Mouse (Mus musculus): ENCODE results near the gene Fxn. TPM values are rescaled to one million over a fixed set of nuclear protein-coding genes. Genes with fewer than 3 reads are reported as not detected.

Gene Fxn
- polyA plus RNA-seq, 1 experiment, result 17.6 TPM

DNA sequence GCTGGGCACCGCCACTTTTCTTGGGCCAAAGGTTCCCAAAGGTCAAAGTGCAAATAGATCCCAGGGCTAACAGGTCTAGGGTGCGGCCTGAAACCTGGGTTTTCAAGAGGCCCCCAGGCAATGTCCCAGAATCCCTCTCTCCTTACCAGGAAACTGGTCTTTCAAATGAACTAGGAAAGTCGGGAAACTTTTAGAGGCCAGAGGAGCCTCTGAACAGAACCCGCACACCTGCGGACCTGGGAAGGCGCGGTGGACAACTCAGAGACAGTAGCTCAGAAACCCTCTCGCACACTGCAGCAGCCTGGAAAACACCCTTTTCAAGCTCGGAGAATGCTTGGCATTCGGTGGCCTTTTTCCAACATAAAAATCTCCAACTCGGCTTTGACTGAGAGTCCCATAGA is 56.6 kb downstream of the Fxn start:
- no peaks in the 10 kb centered on the region for H3K79me2 ChIP-seq (ENCODE audit: control insufficient read depth, insufficient read depth)
- H3K36me3 ChIP-seq (ENCODE audit: control insufficient read depth, insufficient read depth), result no peaks in the 10 kb centered on the region
- no peak overlapping the region for H3K4me3 ChIP-seq
- no peaks in the 10 kb centered on the region for H3K27me3 ChIP-seq (ENCODE audit: control insufficient read depth, insufficient read depth, insufficient read length)
- no peak overlapping the region for H3K4me2 ChIP-seq (ENCODE audit: low read depth)
- TF ChIP-seq MAX (IDR thresholded peaks at IDR 0.05; ENCODE audit: low read depth) (no peak), POLR2AphosphoS2 (IDR thresholded peaks at IDR 0.05; ENCODE audit: insufficient read length, low read depth) (no peak), SRF (IDR thresholded peaks at IDR 0.05; ENCODE audit: control insufficient read depth, insufficient read length, low read depth) (no peak), POLR2A (IDR thresholded peaks at IDR 0.05; ENCODE audit: insufficient read length, low read depth) (no peak), MYOD1 (IDR thresholded peaks at IDR 0.05; ENCODE audit: control insufficient read depth in 1 of 3, insufficient read length in 2 of 3, low read depth in 2 of 3) (no peak), TCF12 (IDR thresholded peaks at IDR 0.05; ENCODE audit: insufficient read depth, poor library complexity, severe bottlenecking) (no peak), TCF3 (IDR thresholded peaks at IDR 0.05; ENCODE audit: insufficient read length, low read depth) (no peak), REST (IDR thresholded peaks at IDR 0.05; ENCODE audit: insufficient read depth, insufficient read length) (no peak), USF1 (IDR thresholded peaks at IDR 0.05; ENCODE audit: low read depth) (no peak), CEBPB (IDR thresholded peaks at IDR 0.05; ENCODE audit: insufficient read depth, poor library complexity, severe bottlenecking) (no peak), MYOG (IDR thresholded peaks at IDR 0.05; ENCODE audit: control insufficient read depth in 1 of 3, insufficient read depth in 1 of 3, insufficient read length in 2 of 3, low read depth in 2 of 3) (no peak), E2F4 (IDR thresholded peaks at IDR 0.05; ENCODE audit: insufficient read depth) (no peak)
- no peak overlapping the region for H3ac ChIP-seq (ENCODE audit: control insufficient read depth, insufficient read length)

DNA sequence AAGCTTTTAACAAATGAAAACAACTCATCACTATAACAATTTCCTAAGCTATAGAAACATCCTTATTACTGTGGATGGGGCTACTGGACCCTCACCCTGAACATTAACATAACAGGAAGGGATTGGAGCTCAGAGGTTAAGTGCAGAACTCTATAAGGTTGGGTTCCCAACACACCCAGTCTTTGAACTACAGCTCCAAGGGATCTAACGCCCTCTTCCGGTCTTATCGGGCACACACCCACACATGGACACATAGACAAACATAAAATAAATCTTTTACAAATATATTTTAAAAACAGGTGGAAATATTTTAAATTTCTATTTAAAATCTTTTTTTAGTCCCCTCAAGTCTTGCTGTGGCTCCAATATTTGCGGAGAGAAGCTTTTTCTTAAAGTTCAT is 59.0 kb downstream of the Fxn start:
- no peaks in the 10 kb centered on the region for H3K36me3 ChIP-seq (ENCODE audit: control insufficient read depth, insufficient read depth)
- no peak overlapping the region for H3ac ChIP-seq (ENCODE audit: control insufficient read depth, insufficient read length)
- no peaks in the 10 kb centered on the region for H3K27me3 ChIP-seq (ENCODE audit: control insufficient read depth, insufficient read depth, insufficient read length)
- H3K4me2 ChIP-seq (ENCODE audit: low read depth), result no peak overlapping the region
- no peaks in the 10 kb centered on the region for H3K79me2 ChIP-seq (ENCODE audit: control insufficient read depth, insufficient read depth)
- no peak overlapping the region for H3K4me3 ChIP-seq
- TF ChIP-seq SRF (IDR thresholded peaks at IDR 0.05; ENCODE audit: control insufficient read depth, insufficient read length, low read depth) (no peak), REST (IDR thresholded peaks at IDR 0.05; ENCODE audit: insufficient read depth, insufficient read length) (no peak), E2F4 (IDR thresholded peaks at IDR 0.05; ENCODE audit: insufficient read depth) (no peak), MYOD1 (IDR thresholded peaks at IDR 0.05; ENCODE audit: control insufficient read depth in 1 of 3, insufficient read length in 2 of 3, low read depth in 2 of 3) (no peak)

GRCm38 (mm10) chr19:24220795-24221445 is 59.5 kb downstream of the Fxn start:
- Histone ChIP-seq H3K79me2 (ENCODE audit: control insufficient read depth, insufficient read depth) (no peaks in the 10 kb centered on the region), H3ac (ENCODE audit: control insufficient read depth, insufficient read length) (no peak overlapping the region), H3K4me2 (ENCODE audit: low read depth) (no peak overlapping the region), H3K27me3 (ENCODE audit: control insufficient read depth, insufficient read depth, insufficient read length) (no peaks in the 10 kb centered on the region), H3K36me3 (ENCODE audit: control insufficient read depth, insufficient read depth) (no peaks in the 10 kb centered on the region), H3K4me3 (no peak overlapping the region)
- TF ChIP-seq USF1 (IDR thresholded peaks at IDR 0.05; ENCODE audit: low read depth) (no peak), E2F4 (IDR thresholded peaks at IDR 0.05; ENCODE audit: insufficient read depth) (no peak), MYOD1 (IDR thresholded peaks at IDR 0.05; ENCODE audit: control insufficient read depth in 1 of 3, insufficient read length in 2 of 3, low read depth in 2 of 3) (no peak), POLR2A (IDR thresholded peaks at IDR 0.05; ENCODE audit: insufficient read length, low read depth) (no peak), MAX (IDR thresholded peaks at IDR 0.05; ENCODE audit: low read depth) (no peak)

DNA sequence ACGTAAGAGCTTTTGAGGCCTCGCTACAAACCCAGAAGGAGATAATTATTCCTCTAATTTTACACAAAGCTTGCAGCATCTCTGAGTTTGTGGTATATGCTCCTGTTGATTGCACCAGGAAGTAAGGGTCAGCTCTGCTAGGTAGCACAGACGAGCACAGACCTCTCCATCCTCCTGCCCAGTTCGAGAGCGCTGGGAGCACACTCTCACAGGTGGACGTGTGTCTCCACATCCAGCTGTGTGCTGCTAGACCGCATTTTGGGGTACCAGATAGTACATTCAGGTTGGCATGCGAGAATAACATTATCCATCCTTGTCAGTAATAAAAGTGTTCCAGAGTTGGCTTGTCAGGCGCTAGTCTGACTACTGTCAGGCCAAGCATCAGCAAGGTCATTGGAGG is 61.4 kb downstream of the Fxn start:
- H3K36me3 ChIP-seq (ENCODE audit: control insufficient read depth, insufficient read depth), result no peaks in the 10 kb centered on the region
- H3K4me2 ChIP-seq (ENCODE audit: low read depth), result no peak overlapping the region
- no peaks in the 10 kb centered on the region for H3K79me2 ChIP-seq (ENCODE audit: control insufficient read depth, insufficient read depth)
- no peak overlapping the region for H3K4me3 ChIP-seq
- no peaks in the 10 kb centered on the region for H3K27me3 ChIP-seq (ENCODE audit: control insufficient read depth, insufficient read depth, insufficient read length)
- TF ChIP-seq CEBPB (IDR thresholded peaks at IDR 0.05; ENCODE audit: insufficient read depth, poor library complexity, severe bottlenecking) (no peak), MAX (IDR thresholded peaks at IDR 0.05; ENCODE audit: low read depth) (no peak), E2F4 (IDR thresholded peaks at IDR 0.05; ENCODE audit: insufficient read depth) (no peak)
- no peak overlapping the region for H3ac ChIP-seq (ENCODE audit: control insufficient read depth, insufficient read length)

DNA sequence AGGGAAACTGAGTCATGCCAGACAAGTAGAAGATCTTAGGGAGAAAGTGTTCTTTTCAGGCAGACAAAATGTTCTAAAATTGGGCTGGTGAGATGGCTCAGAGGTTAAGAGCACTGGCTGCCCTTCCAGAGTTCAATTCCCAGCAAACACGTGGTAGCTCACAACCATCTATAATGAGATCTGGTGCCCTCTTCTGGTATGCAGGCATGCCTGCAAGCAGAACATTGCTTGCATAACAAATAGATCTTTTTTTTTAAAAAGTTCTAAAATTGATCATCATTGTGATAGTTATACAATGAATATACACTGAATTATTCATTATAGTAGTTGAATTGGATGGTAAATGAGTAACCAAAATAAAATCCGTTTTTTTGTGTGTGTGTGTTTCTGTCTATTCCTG is 62.1 kb downstream of the Fxn start:
- no peaks in the 10 kb centered on the region for H3K79me2 ChIP-seq (ENCODE audit: control insufficient read depth, insufficient read depth)
- H3ac ChIP-seq (ENCODE audit: control insufficient read depth, insufficient read length), result no peak overlapping the region
- no peak overlapping the region for H3K4me3 ChIP-seq
- H3K27me3 ChIP-seq (ENCODE audit: control insufficient read depth, insufficient read depth, insufficient read length), result no peaks in the 10 kb centered on the region
- H3K36me3 ChIP-seq (ENCODE audit: control insufficient read depth, insufficient read depth), result no peaks in the 10 kb centered on the region
- no peak overlapping the region for H3K4me2 ChIP-seq (ENCODE audit: low read depth)
- TF ChIP-seq MAX (IDR thresholded peaks at IDR 0.05; ENCODE audit: low read depth), result no peak

- H3K4me3 ChIP-seq, result no peak overlapping the region
- H3K27me3 ChIP-seq (ENCODE audit: control insufficient read depth, insufficient read depth, insufficient read length), result no peaks in the 10 kb centered on the region
- no peak overlapping the region for H3ac ChIP-seq (ENCODE audit: control insufficient read depth, insufficient read length)
- H3K36me3 ChIP-seq (ENCODE audit: control insufficient read depth, insufficient read depth), result no peaks in the 10 kb centered on the region
- TF ChIP-seq USF1 (IDR thresholded peaks at IDR 0.05; ENCODE audit: low read depth), result no peak
- H3K4me2 ChIP-seq (ENCODE audit: low read depth), result no peak overlapping the region
- no peaks in the 10 kb centered on the region for H3K79me2 ChIP-seq (ENCODE audit: control insufficient read depth, insufficient read depth)
Measured at GRCm38 (mm10) chr19:24217851-24218250, 62.6 kb downstream of the Fxn start.
